Mouse (Mus musculus): ENCODE data around the gene Ccdc88b.

DNA sequence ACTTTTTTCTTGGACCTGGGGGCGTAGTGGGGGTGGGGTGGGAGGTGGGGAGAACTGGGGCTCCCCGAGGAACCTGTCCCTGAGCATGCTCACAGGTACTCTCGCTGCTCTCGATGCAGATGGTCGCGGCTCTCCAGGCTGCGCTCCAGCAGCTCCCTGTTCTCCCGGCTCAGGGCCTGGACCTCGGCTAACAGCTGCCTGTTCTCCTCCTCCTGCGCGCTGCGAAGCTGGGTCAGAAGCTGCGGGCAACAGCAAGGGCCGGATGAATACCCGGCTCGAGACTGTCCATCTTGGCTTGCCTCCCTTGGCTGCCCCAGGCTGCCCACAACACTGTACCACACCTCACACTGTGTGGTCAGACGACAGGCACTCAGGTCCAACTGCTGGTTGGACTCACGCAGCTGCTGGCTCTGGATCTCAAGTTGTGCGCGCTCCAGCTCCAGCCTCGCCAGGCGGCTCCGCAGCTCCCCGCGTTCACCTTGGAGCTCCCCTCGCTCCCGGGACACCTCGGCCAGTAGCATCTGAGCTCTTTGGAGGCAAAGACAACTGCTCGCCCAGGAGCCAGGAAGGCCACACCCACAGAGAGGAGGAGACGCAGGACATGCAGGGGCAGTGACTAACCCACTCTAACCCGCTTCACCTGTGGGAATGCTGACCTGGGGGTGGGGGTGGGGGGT lies 10.0 kb downstream of the Ccdc88b start:
- TF ChIP-seq GATA1 (IDR thresholded peaks at IDR 0.05; ENCODE audit: borderline replicate concordance, low read length) (no peak), FLI1 (IDR thresholded peaks at IDR 0.05; ENCODE audit: low read length) (no peak)
